Comparison of ENCODE assay signal across 40 mouse cellular contexts in genomic region chr1:177714397-177715012, GRCm38 (mm10). TPM values are rescaled to one million over a fixed set of nuclear protein-coding genes. Genes with fewer than 3 reads are reported as not detected.
"Had no signal": no experiment of that assay in that cellular context is flagged by ENCODE, and none has a peak within 500 bp of the region (broad histone marks: within the 10 kb centered on the region; RNA-seq: fewer than 3 reads in every experiment).

No protein-coding gene starts in this region.

- ATAC-seq: hindbrain, postnatal 0 days had no signal

- H3K27ac ChIP-seq: gastrocnemius, adult 2 months; heart, adult 2 months; heart, embryonic 13.5 days; heart, embryonic 15.5 days; hindbrain, embryonic 13.5 days; hindbrain, embryonic 15.5 days; hindbrain, postnatal 0 days; kidney, embryonic 15.5 days; kidney, postnatal 0 days; limb, embryonic 13.5 days; limb, embryonic 15.5 days; liver, embryonic 13.5 days; liver, embryonic 15.5 days had no signal

- H3K9ac ChIP-seq: heart, embryonic 13.5 days; heart, embryonic 15.5 days; hindbrain, embryonic 13.5 days; hindbrain, embryonic 15.5 days; kidney, embryonic 15.5 days; limb, embryonic 13.5 days; limb, embryonic 15.5 days; liver, embryonic 13.5 days; liver, embryonic 15.5 days had no signal

- H3K36me3 ChIP-seq: heart, embryonic 13.5 days; heart, embryonic 15.5 days; hindbrain, embryonic 13.5 days; hindbrain, embryonic 15.5 days; kidney, embryonic 15.5 days; limb, embryonic 15.5 days; liver, embryonic 13.5 days; liver, embryonic 15.5 days had no signal

- H3K9me3 ChIP-seq: hindbrain, embryonic 15.5 days; kidney, embryonic 15.5 days; limb, embryonic 15.5 days; liver, embryonic 15.5 days had no signal

- H3K4me3 ChIP-seq: gastrocnemius, adult 2 months; heart, adult 2 months; heart, embryonic 13.5 days; heart, embryonic 15.5 days; hindbrain, embryonic 13.5 days; hindbrain, embryonic 15.5 days; kidney, embryonic 15.5 days; limb, embryonic 13.5 days; limb, embryonic 15.5 days; liver, embryonic 13.5 days; liver, embryonic 15.5 days had no signal

- DNase-seq: gastrocnemius, adult 2 months; gastrocnemius, postnatal 14 days; gastrocnemius, postnatal 36 days; heart, adult 11 months; heart, adult 2 months; heart, postnatal 14 days; heart, postnatal 36 days; kidney, adult 11 months; kidney, adult 2 months; kidney, adult 9 months; kidney, postnatal 14 days; kidney, postnatal 36 days; layer of hippocampus, adult 9-11 months; layer of hippocampus, postnatal 36 days; left cerebral cortex, postnatal 4 days; liver, embryonic 13.5 days had no signal

- H3K4me1 ChIP-seq: hindbrain, embryonic 15.5 days; kidney, embryonic 15.5 days; limb, embryonic 13.5 days; limb, embryonic 15.5 days had no signal

- H3K4me2 ChIP-seq: heart, embryonic 11.5 days; heart, embryonic 13.5 days; heart, embryonic 15.5 days; hindbrain, embryonic 13.5 days; hindbrain, embryonic 15.5 days; kidney, embryonic 15.5 days; limb, embryonic 13.5 days; limb, embryonic 15.5 days; liver, embryonic 13.5 days; liver, embryonic 15.5 days had no signal

- H3K27me3 ChIP-seq: heart, embryonic 13.5 days; heart, embryonic 15.5 days; hindbrain, embryonic 13.5 days; hindbrain, embryonic 15.5 days; kidney, embryonic 15.5 days; limb, embryonic 13.5 days; limb, embryonic 15.5 days; liver, embryonic 13.5 days; liver, embryonic 15.5 days had no signal

RNA-seq across cellular contexts. Expression of gene 1700016C15Rik, which starts 15.1 kb away (rescaled TPM):
- total RNA-seq: gastrocnemius, adult 2 months; heart, adult 2 months; heart, postnatal 14 days; heart, postnatal 36 days; hematopoietic stem cell, adult 5-6 weeks; hindbrain, postnatal 0 days; layer of hippocampus, adult 18-20 months; layer of hippocampus, adult 8-10 months; layer of hippocampus, postnatal 14 days; layer of hippocampus, postnatal 36 days; left cerebral cortex, adult 18-20 months; left cerebral cortex, adult 8-10 months; left cerebral cortex, postnatal 10 days; left cerebral cortex, postnatal 25 days; left cerebral cortex, postnatal 4 days; liver, adult 2 months had no signal
- polyA plus RNA-seq: heart, adult 2 months; heart, embryonic 11.5 days; heart, embryonic 13.5 days; heart, embryonic 15.5 days; heart, postnatal 0 days; hindbrain, embryonic 11.5 days; hindbrain, postnatal 0 days; intestine, embryonic 16.5 days; limb, embryonic 11.5 days; limb, embryonic 13.5 days; limb, embryonic 15.5 days; liver, adult 2 months; liver, embryonic 13.5 days; liver, embryonic 15.5 days had no signal
